Mouse (Mus musculus) MEL (cell line): ENCODE data around the gene Lyrm7. TPM values are rescaled to one million over a fixed set of nuclear protein-coding genes. Genes with fewer than 3 reads are reported as not detected.

ENCODE experiments used
- DNase-seq: peaks from one replicate; pipeline ENCODE4 v3.0.0; 2011; ENCODE audit warnings: low read depth, low spot score
- H3K27ac ChIP-seq: 2 replicates; pipeline ENCODE4 v1.5.1; 2012; ENCODE audit warnings: low read depth, mild to moderate bottlenecking, control low read depth, low read length, moderate library complexity; ENCODE audit not compliant: control insufficient read depth
- H3K27me3 ChIP-seq, 2 experiments: fragments of 150-350 bp in 1 of 2; sonication (generic) in 1 of 2; 2 replicates each; pipeline ENCODE4 v1.6.1; 2012; ENCODE audit warnings: low read length in 2 of 2, mild to moderate bottlenecking in 2 of 2, improper control_type of control experiment in 1 of 2, moderate library complexity in 1 of 2; ENCODE audit not compliant: insufficient read depth in 2 of 2, control insufficient read depth in 1 of 2
- H3K36me3 ChIP-seq, 2 experiments: 2 replicates each; pipeline ENCODE4 v1.6.1; 2012 to 2014; ENCODE audit warnings: low read length in 2 of 2, improper control_type of control experiment in 1 of 2, inconsistent platforms in 1 of 2, mild to moderate bottlenecking in 1 of 2; ENCODE audit not compliant: insufficient read depth in 2 of 2, control insufficient read depth in 1 of 2
- H3K4me1 ChIP-seq, 2 experiments: fragments of 150-350 bp in 1 of 2; sonication (generic) in 1 of 2; 2 replicates each; pipeline ENCODE4 v1.6.1; 2012; ENCODE audit warnings: low read length in 2 of 2, improper control_type of control experiment in 1 of 2, mild to moderate bottlenecking in 1 of 2; ENCODE audit not compliant: insufficient read depth in 2 of 2, control insufficient read depth in 1 of 2
- H3K4me3 ChIP-seq, 2 experiments: fragments of 150-350 bp in 1 of 2; sonication (generic) in 1 of 2; 2 replicates each; pipeline ENCODE4 v1.5.1; 2012; ENCODE audit warnings: low read depth in 2 of 2, low read length in 2 of 2, mild to moderate bottlenecking in 2 of 2, moderate library complexity in 2 of 2, control low read depth in 1 of 2, improper control_type of control experiment in 1 of 2; ENCODE audit not compliant: control insufficient read depth in 1 of 2, insufficient read depth in 1 of 2
- H3K79me2 ChIP-seq: 2 replicates; pipeline ENCODE4 v1.6.1; 2012; ENCODE audit warnings: mild to moderate bottlenecking, low read length, moderate library complexity; ENCODE audit not compliant: control insufficient read depth, poor library complexity, insufficient read depth
- H3K9ac ChIP-seq: 2 replicates; pipeline ENCODE4 v1.6.1; 2012; ENCODE audit warnings: low read depth, mild to moderate bottlenecking, control low read depth, low read length, moderate library complexity; ENCODE audit not compliant: control insufficient read depth, poor library complexity, severe bottlenecking
- H3K9me3 ChIP-seq: fragments of 150-350 bp; sonication (generic); replicated peaks from 2 replicates; pipeline ENCODE4 v1.6.1; 2012; ENCODE audit warnings: mild to moderate bottlenecking, low read length, improper control_type of control experiment, moderate library complexity; ENCODE audit not compliant: insufficient read depth
- BHLHE40 ChIP-seq: IDR thresholded peaks from 2 replicates; pipeline ENCODE4 v1.6.1; 2012; ENCODE audit warnings: low read depth, mild to moderate bottlenecking, inconsistent platforms, low read length, improper control_type of control experiment, borderline replicate concordance
- E2F4 ChIP-seq: IDR thresholded peaks from 2 replicates; pipeline ENCODE4 v1.6.1; 2011; ENCODE audit warnings: low read depth, low read length, improper control_type of control experiment, borderline replicate concordance
- ELF1 ChIP-seq: IDR thresholded peaks from 2 replicates; pipeline ENCODE4 v1.6.1; 2014; ENCODE audit warnings: low read depth, mild to moderate bottlenecking, inconsistent platforms, low read length, improper control_type of control experiment, moderate library complexity
- HCFC1 ChIP-seq: IDR thresholded peaks from 2 replicates; pipeline ENCODE4 v1.6.1; 2012; ENCODE audit warnings: low read depth, mild to moderate bottlenecking, inconsistent platforms, low read length, improper control_type of control experiment, moderate library complexity
- MEF2A ChIP-seq: IDR thresholded peaks from 2 replicates; pipeline ENCODE4 v1.6.1; 2014; ENCODE audit warnings: low read depth, mild to moderate bottlenecking, inconsistent platforms, low read length, improper control_type of control experiment; ENCODE audit not compliant: poor library complexity, insufficient replicate concordance, severe bottlenecking; ENCODE audit errors: extremely low read depth
- MYB ChIP-seq: IDR thresholded peaks from 2 replicates; pipeline ENCODE4 v1.6.1; 2011; ENCODE audit warnings: mild to moderate bottlenecking, low read depth, low read length, improper control_type of control experiment
- NELFE ChIP-seq: IDR thresholded peaks from 2 replicates; pipeline ENCODE4 v1.6.1; 2011; ENCODE audit warnings: low read depth, low read length, improper control_type of control experiment
- NRF1 ChIP-seq: IDR thresholded peaks from 2 replicates; pipeline ENCODE4 v1.6.1; 2014; ENCODE audit warnings: low read depth, mild to moderate bottlenecking, inconsistent platforms, low read length, improper control_type of control experiment, moderate library complexity; ENCODE audit not compliant: poor library complexity, insufficient read depth, severe bottlenecking
- POLR2A ChIP-seq, 2 experiments: IDR thresholded peaks; 2 replicates each; pipeline ENCODE4 v1.6.1; 2011 to 2012; ENCODE audit warnings: low read length in 2 of 2, mild to moderate bottlenecking in 2 of 2, control low read depth in 1 of 2, improper control_type of control experiment in 1 of 2, low read depth in 1 of 2, moderate library complexity in 1 of 2; ENCODE audit not compliant: control insufficient read depth in 1 of 2, insufficient read depth in 1 of 2, poor library complexity in 1 of 2
- POLR2AphosphoS2 ChIP-seq: IDR thresholded peaks from 2 replicates; pipeline ENCODE4 v1.6.1; 2011; ENCODE audit warnings: low read length, improper control_type of control experiment
- POLR2AphosphoS5 ChIP-seq: IDR thresholded peaks from 2 replicates; pipeline ENCODE4 v1.6.1; 2012; ENCODE audit warnings: low read depth, borderline replicate concordance, mild to moderate bottlenecking, inconsistent platforms, low read length, moderate library complexity, mixed read lengths
- SIN3A ChIP-seq: IDR thresholded peaks from 2 replicates; pipeline ENCODE4 v1.6.1; 2012; ENCODE audit warnings: low read length, improper control_type of control experiment, inconsistent platforms
- SMC3 ChIP-seq: IDR thresholded peaks from 2 replicates; pipeline ENCODE4 v1.6.1; 2011; ENCODE audit warnings: low read depth, low read length, improper control_type of control experiment
- TBP ChIP-seq: IDR thresholded peaks from 2 replicates; pipeline ENCODE4 v1.8.0; 2011; ENCODE audit warnings: low read depth, low read length, improper control_type of control experiment
- TCF12 ChIP-seq: IDR thresholded peaks from 2 replicates; pipeline ENCODE4 v1.6.1; 2014; ENCODE audit warnings: low read depth, mild to moderate bottlenecking, inconsistent platforms, low read length, improper control_type of control experiment, moderate library complexity
- USF1 ChIP-seq: IDR thresholded peaks from 2 replicates; pipeline ENCODE4 v1.6.1; 2014; ENCODE audit warnings: low read depth, mild to moderate bottlenecking, inconsistent platforms, low read length, improper control_type of control experiment, moderate library complexity
- USF2 ChIP-seq, 2 experiments: IDR thresholded peaks; 2 replicates each; pipeline ENCODE4 v1.6.1; 2011 to 2012; ENCODE audit warnings: improper control_type of control experiment in 2 of 2, low read length in 2 of 2, borderline replicate concordance in 1 of 2, inconsistent platforms in 1 of 2, low read depth in 1 of 2, mild to moderate bottlenecking in 1 of 2; ENCODE audit not compliant: insufficient read depth in 1 of 2
- polyA plus RNA-seq, 2 experiments: library from polyadenylated mRNA; stranded (reverse) in 1 of 2; unstranded in 1 of 2; fragments of >175 nt in 1 of 2; fragments of >200 nt in 1 of 2; gene quantifications; 2 replicates each; pipeline versions ENCODE4 v1.2.1 to v1.2.4; 2012; ENCODE audit warnings: low replicate concordance in 2 of 2, low read depth in 1 of 2; ENCODE audit not compliant: insufficient read length in 2 of 2, insufficient read depth in 1 of 2, missing spikeins in 1 of 2
- total RNA-seq: library from RNA; depleted of rRNA; stranded (reverse); fragments of 300-350 nt; gene quantifications from 2 replicates; pipeline ENCODE4 v1.2.3, GENCODE M21; 2012

Gene Lyrm7
- total and polyA plus RNA-seq, 3 experiments = 12.3 to 188 (median 20.9) TPM

- no peak overlapping the region for H3K4me3 ChIP-seq
- no peaks in the 10 kb centered on the region for H3K27me3 ChIP-seq
- peaks cover 21 to 30% of the 10 kb centered on the region in 2 experiments for H3K4me1 ChIP-seq
- no peaks in the 10 kb centered on the region for H3K9me3 ChIP-seq
- DNase-seq = no peak
- H3K27ac ChIP-seq = no peak overlapping the region
- H3K9ac ChIP-seq = no peak overlapping the region
- H3K36me3 ChIP-seq = peaks cover 0 to 18% of the 10 kb centered on the region in 2 experiments; a peak in 2 of 4 replicates
- no peak for TF ChIP-seq HCFC1
- TF ChIP-seq NRF1 = no peak
- no peak for TF ChIP-seq MYB
- no peak for TF ChIP-seq E2F4
- TF ChIP-seq MEF2A = no peak
- TF ChIP-seq ELF1 = no peak
- no peak for TF ChIP-seq POLR2AphosphoS2
- no peak for TF ChIP-seq POLR2A (IDR thresholded peaks at IDR 0.05; ENCODE audit: control insufficient read depth in 1 of 2, insufficient read depth in 1 of 2, low read depth in 1 of 2, low read length in 2 of 2, poor library complexity in 1 of 2)
- TF ChIP-seq POLR2AphosphoS5 = no peak
- no peak for TF ChIP-seq USF2 (IDR thresholded peaks at IDR 0.05; ENCODE audit: borderline replicate concordance in 1 of 2, insufficient read depth in 1 of 2, low read depth in 1 of 2, low read length in 2 of 2)
- no peak for TF ChIP-seq BHLHE40
- no peak for TF ChIP-seq SIN3A
- no peak for TF ChIP-seq SMC3
- H3K79me2 ChIP-seq = no peaks in the 10 kb centered on the region
These were observed 27.2 kb upstream of the Lyrm7 start for GRCm38 (mm10) chr11:54887927-54888326.

DNA sequence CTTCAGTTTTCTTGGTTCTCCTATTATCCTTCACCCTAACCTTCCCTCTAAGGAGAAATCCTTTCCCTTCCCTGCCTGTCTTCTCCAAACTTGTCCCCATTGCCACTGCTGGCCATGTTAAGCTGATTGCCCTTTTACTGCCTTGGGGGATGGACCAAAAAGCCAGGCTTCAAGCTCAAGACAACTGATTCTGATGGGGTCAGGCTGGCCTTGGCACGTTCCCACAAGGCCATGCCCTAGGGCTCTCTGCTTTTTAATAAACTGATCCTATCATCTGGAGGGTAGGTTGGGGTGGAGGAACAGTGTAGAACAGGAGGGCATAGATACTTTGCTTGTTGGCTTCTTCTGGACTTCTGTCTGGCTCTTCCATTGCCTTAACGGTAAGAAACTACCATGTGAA lies 24.7 kb upstream of the Lyrm7 start:
- H3K79me2 ChIP-seq = no peaks in the 10 kb centered on the region
- DNase-seq = no peak
- H3K4me1 ChIP-seq = peaks cover 21 to 38% of the 10 kb centered on the region in 2 experiments
- no peaks in the 10 kb centered on the region for H3K27me3 ChIP-seq
- peaks cover 0 to 18% of the 10 kb centered on the region in 2 experiments; a peak in 2 of 4 replicates for H3K36me3 ChIP-seq
- no peak for TF ChIP-seq MEF2A
- TF ChIP-seq POLR2A (IDR thresholded peaks at IDR 0.05; ENCODE audit: control insufficient read depth in 1 of 2, insufficient read depth in 1 of 2, low read depth in 1 of 2, low read length in 2 of 2, poor library complexity in 1 of 2) = no peak
- no peak overlapping the region for H3K4me3 ChIP-seq
- H3K9me3 ChIP-seq = no peaks in the 10 kb centered on the region
- no peak overlapping the region for H3K27ac ChIP-seq
- no peak overlapping the region for H3K9ac ChIP-seq

- Histone ChIP-seq H3K4me3 (no peak overlapping the region), H3K27ac (peak overlapping the region; percentile 44), H3K9me3 (no peaks in the 10 kb centered on the region), H3K9ac (peak overlapping the region; percentile 41), H3K79me2 (no peaks in the 10 kb centered on the region), H3K36me3 (peaks cover 0 to 18% of the 10 kb centered on the region in 2 experiments; a peak in 2 of 4 replicates), H3K27me3 (no peaks in the 10 kb centered on the region), H3K4me1 (peaks cover 23 to 38% of the 10 kb centered on the region in 2 experiments)
- DNase-seq = no peak
- TF ChIP-seq TBP (no peak), SMC3 (no peak), USF1 (no peak), TCF12 (no peak), POLR2AphosphoS2 (no peak), NELFE (no peak)
These were observed 24.2 kb upstream of the Lyrm7 start for GRCm38 (mm10) chr11:54884937-54885336.
